Mouse (Mus musculus) lung, postnatal 36 days (tissue): ENCODE results near the gene Vwa8.
A peak's percentile ranks its signal among the peaks of the same experiment; 100 is the strongest.

Experiments
- DNase-seq: peaks from one replicate; pipeline ENCODE4 v3.0.0; 2022; ENCODE audit warnings: mixed read lengths

Gene Vwa8

DNA sequence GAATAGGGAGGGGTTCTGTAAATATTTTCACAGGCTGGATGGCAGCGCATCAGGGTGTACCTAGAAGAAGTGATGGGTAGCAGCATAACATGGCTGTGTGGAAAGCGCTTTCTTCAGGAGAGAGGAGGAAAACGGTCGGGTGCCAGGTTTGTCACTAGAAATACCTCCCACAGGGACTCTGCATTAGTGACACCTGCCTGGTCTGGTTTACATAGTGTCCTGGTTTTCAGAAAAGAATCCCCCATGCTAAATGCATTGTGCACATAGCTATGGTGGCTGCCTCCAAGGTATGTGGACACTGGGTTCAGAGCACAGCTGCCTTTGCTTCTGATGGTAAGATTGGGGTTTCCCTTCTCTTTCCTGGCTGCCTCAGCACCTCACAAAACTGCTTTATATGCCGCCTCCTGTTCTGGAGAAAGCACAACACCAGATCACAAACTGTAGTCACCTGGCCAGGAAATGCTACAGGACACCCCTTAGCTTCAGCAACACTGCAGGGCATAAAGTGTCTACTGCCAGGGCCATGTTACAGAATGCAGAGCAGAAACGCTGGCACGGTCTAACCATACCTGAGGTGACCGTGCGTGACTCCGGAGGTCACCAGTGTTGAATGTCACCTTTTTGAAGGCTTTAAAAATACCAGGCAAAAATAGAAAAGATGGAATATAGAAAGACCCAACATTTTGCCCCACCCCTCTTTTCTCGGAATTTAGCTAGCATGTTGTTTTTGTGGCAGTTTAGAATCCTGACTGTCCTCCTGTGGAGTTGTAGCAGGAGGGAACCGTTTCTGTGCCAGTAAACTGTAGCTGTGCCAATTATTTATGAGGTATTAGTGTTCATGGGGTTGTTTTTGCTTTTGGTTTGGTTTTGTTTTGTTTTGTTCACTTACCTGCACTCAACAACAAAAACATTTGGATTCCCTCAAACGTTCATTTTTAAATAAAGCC lies 295.7 kb downstream of the Vwa8 start:
- no peak for DNase-seq

- no peak for DNase-seq
Measured at GRCm38 (mm10) chr14:79151711-79152110, 302.9 kb downstream of the Vwa8 start.

GRCm38 (mm10) chr14:79153896-79154295 lies 305.0 kb downstream of the Vwa8 start:
- peak; percentile 24 for DNase-seq

DNA sequence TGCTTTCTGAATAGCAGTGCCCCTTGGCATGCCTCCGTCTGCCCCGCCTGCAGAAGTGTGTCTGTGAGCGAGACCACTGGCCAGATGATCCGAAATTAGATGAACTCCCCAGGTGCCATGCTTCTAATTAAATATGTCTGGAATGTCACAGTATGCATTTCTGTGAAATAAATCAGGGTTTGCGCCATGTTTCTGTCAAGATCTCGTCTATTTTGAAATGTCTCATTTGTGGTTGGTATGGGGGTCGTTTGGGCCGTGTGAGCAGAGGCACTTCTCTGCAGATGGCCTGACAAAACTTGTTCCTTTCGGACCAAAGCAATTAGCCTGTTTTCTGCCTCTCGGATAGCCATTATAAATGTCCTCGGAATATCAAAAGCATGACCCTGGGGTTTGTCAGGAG lies 306.1 kb downstream of the Vwa8 start:
- no peak for DNase-seq

DNA sequence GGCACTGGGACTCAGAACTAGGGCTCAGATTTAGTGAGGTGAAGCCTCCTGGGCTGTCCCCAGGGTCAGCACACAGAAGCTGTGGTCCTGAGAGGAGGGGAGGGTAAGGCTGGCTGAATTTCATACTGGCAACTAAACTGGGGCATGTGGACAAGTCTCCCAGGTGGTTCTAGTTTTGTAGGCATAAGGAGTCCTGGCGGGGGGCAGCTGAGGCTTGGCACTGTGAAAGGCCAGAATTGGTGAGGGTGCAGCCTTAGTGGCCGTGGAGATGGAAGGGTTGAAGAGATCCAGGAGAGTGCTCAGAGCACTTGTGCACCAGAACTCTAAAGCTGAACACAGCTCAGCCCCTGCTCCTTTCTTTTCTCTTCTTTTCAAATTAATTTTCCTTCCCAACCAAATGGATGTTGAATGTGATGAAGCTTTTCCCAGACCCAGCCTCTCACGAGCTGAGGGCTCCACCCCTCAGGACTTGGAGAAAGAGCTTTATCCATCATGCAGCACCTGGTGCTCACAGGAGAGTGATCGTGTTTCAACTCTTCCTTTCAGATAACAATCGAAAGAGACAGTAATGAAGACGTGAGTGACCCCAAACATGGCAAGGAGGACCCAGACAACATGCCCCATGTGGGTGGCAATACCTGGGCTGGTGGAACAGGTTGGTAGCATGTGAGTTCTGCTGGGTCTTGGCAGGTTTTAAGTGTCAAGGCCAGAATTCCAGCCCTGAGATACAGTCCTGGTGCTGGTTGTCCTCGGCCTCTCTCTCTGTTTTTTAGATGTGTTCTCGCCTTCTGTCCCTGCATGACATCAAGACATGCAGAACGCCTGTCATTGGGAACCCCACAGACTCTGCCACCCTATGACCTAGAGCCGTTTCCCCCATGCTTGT lies 307.9 kb downstream of the Vwa8 start:
- no peak for DNase-seq

DNA sequence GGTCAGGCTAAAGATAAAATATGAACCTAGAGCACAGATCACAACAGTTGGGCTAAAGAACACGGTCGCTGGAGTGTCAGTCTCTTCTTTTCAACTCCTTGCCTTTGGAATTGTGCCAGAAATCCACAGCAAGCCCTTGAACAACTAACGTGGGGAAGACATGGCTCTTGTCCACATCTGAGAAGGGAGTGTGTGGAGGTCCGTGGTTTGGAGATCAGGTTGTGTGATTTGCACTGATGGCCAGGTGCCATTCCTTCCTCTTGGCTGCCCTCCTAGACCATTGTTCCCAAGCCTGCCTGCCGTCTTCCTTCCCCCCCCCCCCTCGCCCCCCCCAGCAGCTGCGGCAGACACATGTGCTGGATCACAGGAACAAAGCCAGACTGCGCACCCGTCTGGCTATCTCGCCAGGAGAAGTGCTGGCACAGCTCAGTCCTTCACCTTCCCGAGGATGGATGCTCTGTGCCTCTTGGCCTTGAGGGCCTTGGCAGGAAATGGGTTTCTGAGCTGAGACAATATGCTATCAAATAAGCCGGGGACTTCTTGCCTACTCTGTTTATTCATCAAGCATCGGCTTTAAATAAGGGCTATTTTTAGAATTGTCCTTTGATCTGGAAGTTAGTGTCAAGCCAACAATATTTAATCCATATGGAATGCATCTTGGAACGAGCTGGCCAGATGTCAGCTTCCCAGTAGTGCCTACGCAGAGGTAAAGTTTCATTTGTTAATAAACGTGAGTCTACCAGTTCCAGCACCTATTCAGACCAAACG lies 308.8 kb downstream of the Vwa8 start:
- peak; percentile 74 for DNase-seq

DNA sequence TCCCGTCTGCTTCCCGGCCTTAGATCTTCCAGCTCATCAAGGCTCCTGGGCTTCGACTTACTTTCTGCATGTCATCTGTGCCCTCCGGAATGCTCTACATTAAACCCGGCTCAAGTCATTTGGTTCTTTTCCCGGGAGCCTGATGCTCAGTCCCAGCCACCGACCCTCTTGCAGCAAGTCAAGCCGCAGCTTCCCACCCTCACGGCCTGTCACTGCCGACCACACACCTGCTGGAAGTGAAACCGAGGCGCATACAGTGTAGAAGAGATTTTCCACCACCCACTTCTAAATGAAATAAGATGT lies 309.3 kb downstream of the Vwa8 start:
- no peak for DNase-seq

DNA sequence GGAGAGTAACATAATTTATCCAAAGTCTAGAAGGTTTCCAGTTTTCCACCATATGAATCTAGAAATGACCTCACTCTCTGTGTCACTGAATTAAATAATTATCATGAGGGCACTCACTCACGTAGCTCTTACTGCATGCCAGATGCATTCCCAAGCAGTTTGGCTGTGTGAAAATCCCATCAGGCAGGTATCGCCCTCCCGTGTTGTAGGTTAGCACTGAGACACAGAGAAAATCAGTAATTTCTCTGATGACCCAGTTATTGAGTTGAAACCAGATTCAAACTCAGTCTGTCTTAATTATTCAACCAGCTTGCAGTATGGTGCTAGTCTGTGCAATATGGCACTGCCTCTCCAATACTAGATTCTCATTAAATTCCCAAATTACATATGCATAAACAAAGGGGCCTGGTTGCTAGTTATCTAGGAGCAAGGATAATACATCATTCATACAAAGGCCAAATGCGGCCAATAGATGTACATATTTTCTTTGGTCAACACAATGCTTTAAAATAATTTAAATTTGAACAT lies 309.9 kb downstream of the Vwa8 start:
- DNase-seq = no peak

- no peak for DNase-seq
Measured at GRCm38 (mm10) chr14:79159451-79159850, 310.6 kb downstream of the Vwa8 start.

DNA sequence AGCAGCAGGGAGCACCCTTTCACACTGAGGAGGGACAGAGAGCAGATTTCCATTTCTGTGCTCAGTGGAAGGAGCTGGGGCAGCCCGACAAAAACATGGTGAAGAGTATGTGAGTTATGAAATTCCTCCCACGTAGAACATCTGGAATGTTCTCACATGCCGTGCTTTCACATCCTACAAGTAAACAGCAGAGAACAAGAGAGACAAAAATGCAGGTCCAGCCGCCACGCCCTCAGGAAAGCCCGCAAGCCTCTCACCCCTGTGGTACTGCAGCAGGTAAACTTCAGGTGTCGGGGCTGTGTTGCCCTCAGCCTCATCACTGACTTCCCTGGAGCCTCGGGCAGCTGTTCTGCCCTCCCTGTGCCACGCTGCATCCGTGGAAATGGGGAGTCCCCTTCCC lies 311.6 kb downstream of the Vwa8 start:
- DNase-seq = peak; percentile 73

GRCm38 (mm10) chr14:79160966-79161365 lies 312.1 kb downstream of the Vwa8 start:
- DNase-seq = peak; percentile 79

DNA sequence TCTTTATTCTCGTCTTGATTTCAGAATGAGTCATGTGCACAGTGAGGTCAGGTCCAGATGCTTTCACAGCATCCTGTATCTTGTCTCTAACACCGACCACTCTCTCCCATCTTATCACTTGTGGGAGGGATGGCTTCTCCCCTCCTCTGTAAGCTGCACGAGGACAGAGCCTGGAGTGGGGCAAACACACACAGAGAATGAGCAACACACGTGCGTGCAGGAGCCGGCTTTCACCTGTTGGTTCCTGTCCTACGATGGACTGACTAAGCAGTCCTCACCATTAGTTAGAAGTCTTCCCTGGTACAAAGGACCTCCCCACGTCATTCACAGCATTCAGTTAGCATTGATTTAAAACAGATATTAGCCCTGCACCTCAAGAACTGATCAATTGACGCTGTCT lies 312.9 kb downstream of the Vwa8 start:
- DNase-seq = no peak

- no peak for DNase-seq
Measured at GRCm38 (mm10) chr14:79162678-79163077, 313.8 kb downstream of the Vwa8 start.

DNA sequence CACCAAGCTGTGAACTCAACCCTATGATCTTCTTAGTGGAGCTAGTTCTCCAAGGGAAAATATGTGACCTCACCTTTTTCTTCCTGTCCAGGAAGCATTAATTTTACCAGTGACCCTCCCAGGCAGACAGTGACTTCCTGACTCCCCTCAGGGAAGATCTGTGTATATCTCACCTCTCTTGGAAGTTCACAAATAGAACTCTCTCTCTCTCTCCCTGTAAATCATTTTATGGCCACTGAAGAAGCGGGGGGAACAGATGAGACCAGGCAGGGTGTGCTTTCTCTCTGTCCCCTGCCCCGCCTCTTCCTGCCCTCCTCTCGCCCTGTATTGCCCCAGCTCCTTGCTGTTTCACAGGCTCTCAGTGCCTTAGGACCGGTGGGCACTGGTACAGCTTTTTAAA lies 315.5 kb downstream of the Vwa8 start:
- no peak for DNase-seq

DNA sequence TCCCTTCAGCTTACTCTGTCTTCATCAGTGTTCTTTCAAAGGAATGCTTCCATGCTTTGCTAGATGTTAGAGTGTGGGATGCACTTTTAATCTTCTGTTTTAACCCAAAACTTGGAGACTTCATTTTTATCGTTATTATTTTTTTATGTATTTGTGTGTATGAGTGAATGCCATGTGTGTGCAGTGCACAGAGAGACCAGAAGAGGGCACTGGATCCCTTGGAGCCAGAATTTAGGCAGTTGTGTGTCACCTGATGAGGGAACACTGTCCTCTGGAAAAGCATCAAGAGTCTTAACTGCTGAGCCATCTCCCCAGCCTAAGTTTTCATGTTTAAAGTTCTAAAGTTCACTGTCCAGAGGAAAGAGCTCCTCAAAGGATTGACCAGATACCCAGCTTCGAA lies 316.1 kb downstream of the Vwa8 start:
- peak; percentile 32 for DNase-seq

- no peak for DNase-seq
Measured at GRCm38 (mm10) chr14:79174526-79174925, 325.7 kb downstream of the Vwa8 start.

GRCm38 (mm10) chr14:79177754-79178153 lies 328.9 kb downstream of the Vwa8 start:
- no peak for DNase-seq

- no peak for DNase-seq
Measured at GRCm38 (mm10) chr14:79178247-79178646, 329.4 kb downstream of the Vwa8 start.

DNA sequence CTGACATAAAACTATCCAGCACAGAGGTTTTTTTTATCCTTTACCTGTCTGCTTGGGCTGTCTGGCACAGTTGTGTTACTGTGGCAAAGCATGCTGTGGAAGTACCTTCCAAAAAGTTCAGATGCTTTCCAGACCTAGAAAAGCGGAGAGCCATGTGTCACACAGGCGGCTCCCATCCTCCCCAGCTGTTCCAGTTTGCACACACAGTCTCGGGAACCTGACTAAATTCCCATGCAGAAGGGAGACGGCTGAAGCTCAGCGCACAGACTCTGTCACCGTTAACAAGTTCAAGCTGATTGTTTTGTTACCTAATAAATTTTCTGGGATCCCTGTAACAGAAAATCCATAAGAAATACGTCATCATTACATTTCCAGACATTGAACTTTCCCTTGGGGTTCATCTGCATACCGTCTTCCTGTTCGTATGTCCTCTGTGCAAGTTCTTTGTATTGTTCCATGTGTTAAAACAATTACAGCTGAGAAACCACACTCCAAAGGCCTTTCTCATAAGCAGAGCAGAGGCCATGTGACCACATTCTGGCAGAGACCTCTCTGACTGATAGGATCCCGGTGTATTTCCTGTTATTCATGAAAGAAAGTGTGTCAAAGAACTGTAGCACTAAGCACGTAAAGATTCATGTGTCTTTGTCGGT lies 331.4 kb downstream of the Vwa8 start:
- no peak for DNase-seq

- DNase-seq = no peak
Measured at GRCm38 (mm10) chr14:79181748-79182147, 332.9 kb downstream of the Vwa8 start.

DNA sequence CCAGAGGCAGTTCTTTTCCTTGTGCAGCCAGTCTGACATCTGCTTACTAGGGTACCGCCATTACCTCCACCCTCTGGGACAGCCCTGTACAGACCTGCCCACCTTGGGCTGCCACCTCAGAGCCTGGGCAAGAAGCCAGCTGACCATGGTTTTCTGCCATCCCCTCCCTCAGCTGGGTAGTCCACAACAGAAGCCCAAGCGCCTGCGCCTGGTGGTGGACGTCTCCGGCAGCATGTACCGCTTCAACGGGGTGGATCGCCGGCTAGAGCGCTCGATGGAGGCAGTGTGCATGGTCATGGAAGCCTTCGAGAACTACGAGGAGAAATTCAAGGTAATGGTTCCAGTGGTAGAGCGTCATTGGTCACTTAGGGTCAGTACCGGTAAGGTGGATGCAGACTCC lies 333.9 kb downstream of the Vwa8 start:
- no peak for DNase-seq

GRCm38 (mm10) chr14:79183261-79183660 lies 334.4 kb downstream of the Vwa8 start:
- DNase-seq = no peak
